Mouse (Mus musculus): Measurements from ENCODE around the gene Fhit. TPM values are rescaled to one million over a fixed set of nuclear protein-coding genes. Genes with fewer than 3 reads are reported as not detected.
A peak's percentile ranks its signal among the peaks of the same experiment; 100 is the strongest.

The Fhit gene
- total and polyA plus RNA-seq, 2 experiments from 2014 or later = 2.5 to 12.5 TPM

DNA sequence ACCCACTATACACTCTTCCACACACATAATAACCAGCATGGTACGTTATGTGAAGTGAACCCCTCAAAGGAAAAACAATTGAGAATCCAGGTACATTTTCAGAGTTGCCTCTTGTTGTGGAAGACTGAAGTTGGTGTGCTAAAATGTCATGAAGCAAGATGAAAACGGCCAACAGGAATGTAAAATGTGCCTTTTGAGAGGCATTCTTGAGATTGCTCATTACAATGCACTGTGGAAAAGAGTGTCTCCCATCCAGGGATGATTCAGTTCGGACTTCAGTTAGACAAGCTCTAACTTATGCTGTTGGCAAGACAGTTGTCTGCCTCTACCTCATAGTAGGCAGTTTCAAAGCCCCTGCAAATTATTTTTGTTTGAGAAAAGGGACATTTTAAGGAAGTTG is 676.0 kb downstream of the Fhit start:
- no peak for TF ChIP-seq CTCF (IDR thresholded peaks at IDR 0.05; ENCODE audit: low read depth)
- Histone ChIP-seq H3K27me3 (ENCODE audit: insufficient read depth, low read length) (no peaks in the 10 kb centered on the region), H3K27ac (no peak overlapping the region), H3K36me3 (ENCODE audit: insufficient read depth, low read length) (no peaks in the 10 kb centered on the region), H3K4me2 (ENCODE audit: low read depth, low read length) (no peak overlapping the region), H3K4me3 (ENCODE audit: low read length) (no peak overlapping the region), H3K9me3 (ENCODE audit: low read length) (no peaks in the 10 kb centered on the region), H3K4me1 (ENCODE audit: insufficient read depth, low read length) (no peaks in the 10 kb centered on the region), H3K9ac (replicated peaks; ENCODE audit: low read length) (no peak overlapping the region)
- WGBS = 84% methylated on average over 3 of the region's 3 CpGs
- ATAC-seq (no peak), DNase-seq (ENCODE audit: low spot score) (no peak)

DNA sequence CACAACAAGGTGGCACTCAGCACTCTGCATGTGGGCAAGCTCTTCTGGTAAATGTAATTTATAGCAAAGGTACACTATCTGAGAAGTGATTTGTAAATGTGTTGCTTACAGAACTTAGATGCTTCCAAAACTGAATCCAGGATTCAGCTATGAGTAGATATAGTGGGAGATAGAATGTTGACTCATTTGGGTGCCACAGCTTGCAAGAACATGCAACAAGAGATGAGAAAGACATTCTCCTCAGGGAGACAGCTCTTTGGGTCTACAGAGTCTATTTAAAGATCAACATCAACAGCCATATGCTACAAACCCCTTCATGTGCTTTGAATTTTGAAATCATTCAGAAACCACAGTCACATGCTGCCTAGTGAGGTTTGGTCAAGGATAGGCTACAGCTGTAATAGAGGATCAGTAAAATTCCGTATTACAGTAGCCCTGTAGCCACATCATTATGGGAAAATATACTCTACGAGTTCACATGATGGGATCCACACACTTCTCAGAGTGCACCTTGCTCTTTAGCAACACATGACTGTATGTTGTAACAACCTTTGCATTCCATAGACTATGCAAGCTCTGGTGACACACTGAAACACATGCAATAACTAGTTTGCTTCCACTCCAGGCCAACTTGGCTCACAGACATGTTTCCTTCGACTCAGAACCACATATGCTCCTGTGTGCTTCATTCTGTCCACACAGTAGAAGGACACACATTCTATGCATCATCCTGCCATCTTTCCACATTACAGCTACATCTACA is 678.8 kb downstream of the Fhit start:
- H3K36me3 ChIP-seq (ENCODE audit: insufficient read depth, low read length) = no peaks in the 10 kb centered on the region
- no peak overlapping the region for H3K9ac ChIP-seq (replicated peaks; ENCODE audit: low read length)
- H3K4me3 ChIP-seq (ENCODE audit: low read length) = no peak overlapping the region
- H3K27me3 ChIP-seq (ENCODE audit: insufficient read depth, low read length) = no peaks in the 10 kb centered on the region
- 91% methylated on average over 3 of the region's 3 CpGs for WGBS
- no peak overlapping the region for H3K27ac ChIP-seq
- no peak for DNase-seq (ENCODE audit: low spot score)
- H3K4me2 ChIP-seq (ENCODE audit: low read depth, low read length) = no peak overlapping the region
- TF ChIP-seq CTCF (IDR thresholded peaks at IDR 0.05; ENCODE audit: low read depth) = no peak
- no peaks in the 10 kb centered on the region for H3K9me3 ChIP-seq (ENCODE audit: low read length)
- no peak for ATAC-seq
- no peaks in the 10 kb centered on the region for H3K4me1 ChIP-seq (ENCODE audit: insufficient read depth, low read length)

DNA sequence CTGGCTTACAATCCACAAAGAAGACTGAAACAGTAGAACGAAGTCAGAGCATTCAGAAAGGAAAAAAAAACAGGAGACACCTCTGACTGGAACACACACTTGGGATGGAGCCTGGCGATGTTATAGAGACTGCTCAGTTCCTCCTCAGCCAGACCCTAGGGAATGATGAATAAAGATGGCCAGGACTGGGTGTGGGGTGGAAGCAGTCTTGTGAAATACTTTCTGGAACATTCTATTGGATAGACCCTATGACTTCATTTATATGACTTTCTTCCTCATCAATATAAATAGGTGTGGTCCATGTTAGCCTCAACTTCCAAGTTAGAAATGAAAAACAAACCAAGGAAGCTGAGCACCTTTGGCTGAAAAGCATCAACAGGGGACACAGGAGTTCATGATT is 680.5 kb downstream of the Fhit start:
- DNase-seq (ENCODE audit: low spot score) (no peak), ATAC-seq (no peak)
- no peaks in the 10 kb centered on the region for H3K36me3 ChIP-seq (ENCODE audit: insufficient read depth, low read length)
- no peak overlapping the region for H3K4me3 ChIP-seq (ENCODE audit: low read length)
- H3K4me2 ChIP-seq (ENCODE audit: low read depth, low read length) = no peak overlapping the region
- H3K27me3 ChIP-seq (ENCODE audit: insufficient read depth, low read length) = no peaks in the 10 kb centered on the region
- no peaks in the 10 kb centered on the region for H3K9me3 ChIP-seq (ENCODE audit: low read length)
- H3K4me1 ChIP-seq (ENCODE audit: insufficient read depth, low read length) = no peaks in the 10 kb centered on the region
- H3K9ac ChIP-seq (replicated peaks; ENCODE audit: low read length) = no peak overlapping the region
- TF ChIP-seq CTCF (IDR thresholded peaks at IDR 0.05; ENCODE audit: low read depth) = no peak
- WGBS = 75% methylated on average over 2 of the region's 2 CpGs
- H3K27ac ChIP-seq = no peak overlapping the region

DNA sequence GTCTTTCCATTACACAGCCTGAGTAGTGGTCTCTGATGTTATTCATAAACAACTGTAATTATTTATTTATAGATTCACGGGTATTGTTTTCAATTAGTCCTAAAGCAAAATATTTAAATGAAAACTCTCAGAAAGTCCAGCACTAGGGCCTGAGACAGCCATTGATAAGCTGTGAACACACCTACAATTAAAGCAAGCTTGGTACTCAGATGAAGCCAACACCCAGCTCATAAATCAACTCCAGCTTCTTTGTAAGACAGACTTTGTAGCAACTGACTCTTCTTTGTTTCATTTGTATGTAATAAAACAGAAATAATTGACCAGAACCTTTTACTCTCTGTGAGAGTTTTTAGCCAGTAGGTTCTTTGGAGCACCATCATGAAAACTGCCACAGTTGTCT is 681.2 kb downstream of the Fhit start:
- no peak overlapping the region for H3K4me2 ChIP-seq (ENCODE audit: low read depth, low read length)
- no peak overlapping the region for H3K27ac ChIP-seq
- H3K9ac ChIP-seq (replicated peaks; ENCODE audit: low read length) = no peak overlapping the region
- 83% methylated on average over 1 of the region's 1 CpGs for WGBS
- no peak overlapping the region for H3K4me3 ChIP-seq (ENCODE audit: low read length)
- H3K36me3 ChIP-seq (ENCODE audit: insufficient read depth, low read length) = no peaks in the 10 kb centered on the region
- DNase-seq (ENCODE audit: low spot score) (no peak), ATAC-seq (no peak)
- no peaks in the 10 kb centered on the region for H3K4me1 ChIP-seq (ENCODE audit: insufficient read depth, low read length)
- no peak for TF ChIP-seq CTCF (IDR thresholded peaks at IDR 0.05; ENCODE audit: low read depth)
- H3K27me3 ChIP-seq (ENCODE audit: insufficient read depth, low read length) = no peaks in the 10 kb centered on the region
- no peaks in the 10 kb centered on the region for H3K9me3 ChIP-seq (ENCODE audit: low read length)

DNA sequence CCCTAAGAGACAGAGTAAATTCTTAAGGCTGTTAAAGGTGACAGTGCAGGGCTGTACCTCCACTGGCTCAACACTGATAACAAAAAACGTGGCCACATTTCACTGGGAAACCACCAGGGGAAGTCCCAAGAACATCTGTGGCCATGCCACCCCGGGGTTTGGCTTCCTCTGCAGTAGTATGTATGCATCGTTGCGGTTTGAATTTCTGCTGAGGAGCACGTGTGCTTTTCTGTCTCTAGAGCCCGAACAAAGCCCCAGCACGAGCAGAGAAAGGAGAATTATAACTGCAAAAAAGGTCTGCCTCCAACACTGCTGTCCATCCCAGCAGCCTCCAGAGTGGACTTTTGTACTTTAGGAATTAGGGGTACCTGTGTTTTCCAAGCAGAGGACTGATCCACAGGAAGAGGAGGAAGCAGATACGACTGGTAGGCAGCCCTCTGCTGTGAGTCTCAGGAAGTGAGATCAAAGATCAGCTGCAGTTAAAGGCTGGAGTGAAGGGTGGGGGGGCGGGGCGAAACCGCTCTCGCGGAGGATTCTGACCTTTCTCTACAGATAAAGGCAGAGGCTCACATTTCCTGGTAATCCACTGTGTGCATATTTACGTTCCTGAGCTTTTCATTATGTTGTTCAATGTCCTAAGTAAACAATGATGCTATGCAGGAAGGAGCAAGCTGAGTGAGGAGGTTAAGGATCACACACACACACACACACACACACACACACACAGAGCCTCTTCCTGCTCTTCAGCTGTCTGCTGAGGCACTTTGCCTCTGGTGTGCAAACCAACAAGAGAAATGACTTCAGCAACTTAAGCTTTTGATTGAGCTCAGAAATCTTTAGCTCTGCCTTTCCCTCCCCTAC is 708.6 kb downstream of the Fhit start:
- peak overlapping the region; percentile 48 for H3K4me2 ChIP-seq (ENCODE audit: low read depth, low read length)
- DNase-seq (ENCODE audit: low spot score) = peak; percentile 49
- H3K27ac ChIP-seq = no peak overlapping the region
- ATAC-seq = peak; percentile 83
- H3K4me3 ChIP-seq (ENCODE audit: low read length) = no peak overlapping the region
- H3K4me1 ChIP-seq (ENCODE audit: insufficient read depth, low read length) = peaks cover 8% of the 10 kb centered on the region
- no peaks in the 10 kb centered on the region for H3K27me3 ChIP-seq (ENCODE audit: insufficient read depth, low read length)
- no peaks in the 10 kb centered on the region for H3K36me3 ChIP-seq (ENCODE audit: insufficient read depth, low read length)
- no peak overlapping the region for H3K9ac ChIP-seq (replicated peaks; ENCODE audit: low read length)
- 13% methylated on average over 14 of the region's 14 CpGs for WGBS
- TF ChIP-seq CTCF (IDR thresholded peaks at IDR 0.05; ENCODE audit: low read depth) = no peak
- H3K9me3 ChIP-seq (ENCODE audit: low read length) = no peaks in the 10 kb centered on the region

DNA sequence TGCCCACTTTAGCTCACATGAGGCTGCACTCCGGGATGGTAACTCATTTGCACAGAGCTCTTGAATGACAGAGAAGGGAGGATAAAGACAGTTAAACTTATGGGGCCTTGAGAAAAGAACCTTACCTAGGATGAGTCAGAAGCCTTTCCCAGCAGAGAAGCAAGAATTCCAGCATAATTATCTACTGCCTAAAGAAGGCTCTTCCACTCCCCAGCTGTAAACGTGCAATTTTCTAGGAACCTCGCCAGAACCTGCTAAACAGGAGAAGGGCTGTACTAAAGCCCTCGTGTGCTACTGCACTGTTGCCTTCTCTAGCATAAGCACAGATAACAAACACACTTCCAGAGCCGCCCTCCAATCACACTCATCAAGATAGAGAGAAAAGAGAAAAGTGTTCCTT is 709.6 kb downstream of the Fhit start:
- Histone ChIP-seq H3K27ac (no peak overlapping the region), H3K36me3 (ENCODE audit: insufficient read depth, low read length) (no peaks in the 10 kb centered on the region), H3K9me3 (ENCODE audit: low read length) (no peaks in the 10 kb centered on the region), H3K4me1 (ENCODE audit: insufficient read depth, low read length) (peaks cover 8% of the 10 kb centered on the region), H3K4me3 (ENCODE audit: low read length) (no peak overlapping the region), H3K4me2 (ENCODE audit: low read depth, low read length) (no peak overlapping the region), H3K27me3 (ENCODE audit: insufficient read depth, low read length) (no peaks in the 10 kb centered on the region), H3K9ac (replicated peaks; ENCODE audit: low read length) (no peak overlapping the region)
- DNase-seq (ENCODE audit: low spot score) = no peak
- WGBS = 63% methylated on average over 5 of the region's 5 CpGs
- no peak for TF ChIP-seq CTCF (IDR thresholded peaks at IDR 0.05; ENCODE audit: low read depth)
- ATAC-seq = no peak

DNA sequence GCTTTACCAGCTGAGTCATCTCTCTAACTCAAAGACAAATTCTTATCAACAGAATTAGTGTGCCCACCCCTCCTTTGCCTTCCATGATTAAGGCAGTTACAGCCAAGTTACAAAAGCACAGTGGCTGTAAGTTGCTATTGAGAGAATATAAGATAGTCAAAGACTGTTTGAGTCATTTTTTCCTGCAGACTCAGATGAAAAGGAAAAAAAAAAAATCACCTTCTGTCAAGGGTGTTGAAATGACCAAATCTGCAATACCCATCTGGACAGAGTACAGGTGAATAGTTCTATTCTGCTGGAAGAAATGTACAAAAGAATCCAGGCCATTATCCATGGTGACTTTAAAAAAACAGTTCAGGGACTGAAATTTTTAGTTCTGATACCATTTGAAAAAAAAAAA is 716.5 kb downstream of the Fhit start:
- Histone ChIP-seq H3K27ac (no peak overlapping the region), H3K27me3 (ENCODE audit: insufficient read depth, low read length) (no peaks in the 10 kb centered on the region), H3K9ac (replicated peaks; ENCODE audit: low read length) (no peak overlapping the region), H3K4me2 (ENCODE audit: low read depth, low read length) (no peak overlapping the region), H3K4me3 (ENCODE audit: low read length) (no peak overlapping the region), H3K36me3 (ENCODE audit: insufficient read depth, low read length) (no peaks in the 10 kb centered on the region), H3K9me3 (ENCODE audit: low read length) (no peaks in the 10 kb centered on the region), H3K4me1 (ENCODE audit: insufficient read depth, low read length) (no peaks in the 10 kb centered on the region)
- no peak for TF ChIP-seq CTCF (IDR thresholded peaks at IDR 0.05; ENCODE audit: low read depth)
- DNase-seq (ENCODE audit: low spot score) = no peak
- ATAC-seq = no peak

Data from hindbrain, postnatal 0 days (tissue).